Mouse (Mus musculus) heart, postnatal 25 days (tissue): ENCODE measurements at regions not wholly inside any gene's neighbourhood (a gene's known extent, or its start where the extent isn't known, plus 50 kb on each side); places are given as distances from the start of the nearest gene placed in this dataset.
"Not testable (repeated sequence)": the region's sequence is repeated elsewhere in the genome, so short reads cannot be mapped to it uniquely, and the experiment has no call there.

Experiments
- DNase-seq: peaks from one replicate; pipeline ENCODE4 v3.0.0; 2022; ENCODE audit warnings: low spot score
- intact Hi-C: fragments of 180-260 bp; cut with DNase I; formaldehyde crosslinking; loops from one replicate; pipeline ENCODE4 v1.15.1; 2025

DNA sequence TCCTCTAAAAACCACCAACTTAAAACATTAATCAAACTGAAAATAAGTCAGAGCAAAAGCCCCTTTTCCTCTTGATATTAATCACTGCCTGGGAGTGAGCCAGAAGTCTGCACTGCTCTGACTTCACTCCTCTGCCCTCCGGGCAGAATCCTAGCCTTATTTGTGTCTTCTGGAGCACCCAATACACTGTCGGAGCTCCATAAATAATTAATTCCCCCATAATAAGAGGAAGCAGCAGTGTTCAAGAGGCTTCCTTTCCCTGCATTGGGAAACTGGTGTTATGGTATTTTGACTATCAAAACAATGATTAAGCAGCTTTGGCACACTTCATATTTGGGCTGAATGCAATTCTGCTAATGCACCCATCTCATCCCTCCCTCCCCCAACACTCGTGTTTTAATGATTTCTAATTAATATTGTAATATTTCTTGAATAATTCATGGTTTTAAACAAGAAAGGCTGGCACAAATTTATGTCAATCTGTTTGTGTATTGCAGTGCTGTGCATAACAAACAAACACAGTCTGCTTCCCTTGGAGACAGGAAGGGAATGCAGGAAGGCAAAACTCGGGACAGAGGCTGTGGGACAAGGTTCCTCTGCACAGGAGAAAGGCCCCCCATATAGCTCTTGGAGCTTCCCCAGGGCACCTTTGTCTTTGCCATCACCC, 523.5 kb upstream of the Stxbp6 start:
- intact Hi-C loops = no loop called here
- DNase-seq = no peak

DNA sequence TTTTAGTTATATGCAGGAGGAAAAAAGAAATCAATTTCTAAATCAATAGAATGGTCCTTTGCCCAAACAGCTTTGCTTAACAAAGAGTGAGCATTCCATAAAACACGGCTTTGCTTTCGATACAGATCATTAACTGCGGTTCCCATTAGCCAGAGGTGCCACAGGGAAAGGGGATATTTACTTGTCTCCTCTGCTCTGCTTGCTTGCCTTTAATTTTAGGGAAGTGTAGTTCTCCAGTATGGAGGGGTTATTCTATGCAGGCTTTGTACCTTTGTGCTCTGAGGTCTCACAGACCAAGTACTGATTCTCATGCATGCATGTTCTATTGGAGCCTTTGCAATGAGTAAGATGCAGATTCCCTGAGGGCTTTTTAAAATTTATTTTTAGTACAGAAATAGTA, 520.2 kb upstream of the Stxbp6 start:
- DNase-seq = no peak
- intact Hi-C loops = no loop called here

GRCm38 (mm10) chr12:45590191-45590590, 515.7 kb upstream of the Stxbp6 start:
- no peak for DNase-seq
- intact Hi-C loops = no loop called here

DNA sequence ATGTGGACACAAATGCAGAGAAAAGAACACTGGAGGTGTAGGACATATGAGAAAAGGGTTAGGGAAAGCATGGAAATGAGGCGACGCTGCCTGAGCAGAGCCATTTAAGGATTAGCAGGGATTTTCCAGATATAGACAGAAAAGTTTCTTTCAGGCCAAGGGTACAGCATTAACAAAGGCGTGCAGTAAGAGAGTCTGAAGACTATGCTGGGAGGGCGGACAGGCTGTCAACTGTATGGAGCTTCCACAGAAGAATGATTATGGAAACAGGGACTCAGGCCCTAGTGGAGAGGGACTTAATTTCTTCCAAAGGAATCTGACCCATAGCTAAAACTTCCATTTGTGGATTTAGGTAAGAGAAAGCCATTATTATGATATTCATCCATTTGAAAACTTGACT, 511.3 kb upstream of the Stxbp6 start:
- no peak for DNase-seq
- intact Hi-C loops = no loop called here

GRCm38 (mm10) chr12:45563325-45564030, 489.0 kb upstream of the Stxbp6 start:
- intact Hi-C loops = no loop called here
- DNase-seq = no peak

- intact Hi-C loops = no loop called here
- no peak for DNase-seq
Observed at GRCm38 (mm10) chr12:45562637-45563220, 488.2 kb upstream of the Stxbp6 start.

DNA sequence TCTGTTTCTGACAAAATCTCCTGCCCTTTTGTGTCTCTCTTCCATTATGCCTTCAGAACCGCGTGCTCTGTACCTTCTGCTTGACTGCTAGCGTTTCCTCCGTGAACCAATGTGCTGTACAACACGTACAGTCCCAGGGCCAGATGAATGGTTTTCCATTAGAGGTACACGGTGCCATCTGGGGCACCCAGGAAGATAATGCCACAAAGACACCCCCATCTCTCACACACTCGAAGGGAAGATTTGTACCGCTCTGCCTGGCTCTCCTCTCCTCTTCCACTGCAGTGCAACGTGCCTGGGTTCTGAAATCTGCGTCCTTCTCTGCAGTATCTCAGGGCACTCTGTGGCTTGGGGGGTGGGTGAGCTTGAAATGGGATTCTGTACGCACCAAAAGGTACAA, 487.4 kb upstream of the Stxbp6 start:
- intact Hi-C loops = no loop called here

DNA sequence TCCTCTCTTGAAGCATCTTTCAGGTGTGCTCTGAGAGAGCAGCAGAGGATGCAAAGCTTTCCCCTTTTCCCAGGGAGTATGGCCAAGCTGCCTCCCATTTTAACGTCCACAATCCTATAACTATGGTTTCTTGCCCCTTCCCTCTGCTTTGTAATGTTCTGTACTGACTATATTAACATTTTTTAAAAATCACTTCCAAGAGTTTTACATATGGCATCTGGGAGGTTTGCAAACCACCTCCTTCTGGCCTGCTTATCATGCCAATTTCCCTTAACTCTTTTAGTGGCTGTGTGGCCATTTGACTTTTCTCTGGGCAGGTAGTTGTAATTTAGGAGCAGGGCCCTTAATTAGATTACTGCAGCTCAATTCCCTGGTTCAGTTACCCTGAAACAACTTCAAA, 486.9 kb upstream of the Stxbp6 start:
- DNase-seq = no peak
- intact Hi-C loops = no loop called here

More for the DNA sequence above, 487.4 kb upstream of the Stxbp6 start:
- no peak for DNase-seq

DNA sequence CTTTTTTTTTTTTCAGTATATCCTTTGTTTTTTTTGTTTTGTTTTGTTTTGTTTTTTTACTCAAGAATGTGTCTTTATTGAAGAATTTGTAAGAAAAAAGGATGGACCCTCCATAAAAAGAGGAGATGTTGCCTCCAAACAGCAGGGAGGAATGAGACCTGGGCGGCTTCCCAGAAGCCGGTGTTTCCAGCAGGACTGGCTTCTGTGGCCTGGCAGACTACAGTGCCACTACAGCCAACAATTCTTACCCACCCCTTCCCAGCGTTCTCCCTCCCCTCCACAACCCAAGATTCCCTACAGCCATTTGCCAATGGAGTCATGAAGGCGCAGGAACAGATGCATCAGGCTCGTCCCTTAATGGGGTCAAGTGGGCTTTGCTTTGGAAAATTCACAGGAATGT, 475.4 kb upstream of the Stxbp6 start:
- intact Hi-C loops, DNase-seq: not testable (repeated sequence)

- intact Hi-C loops = no loop called here
- no peak for DNase-seq
Observed at GRCm38 (mm10) chr12:45519554-45519953, 445.0 kb upstream of the Stxbp6 start.

DNA sequence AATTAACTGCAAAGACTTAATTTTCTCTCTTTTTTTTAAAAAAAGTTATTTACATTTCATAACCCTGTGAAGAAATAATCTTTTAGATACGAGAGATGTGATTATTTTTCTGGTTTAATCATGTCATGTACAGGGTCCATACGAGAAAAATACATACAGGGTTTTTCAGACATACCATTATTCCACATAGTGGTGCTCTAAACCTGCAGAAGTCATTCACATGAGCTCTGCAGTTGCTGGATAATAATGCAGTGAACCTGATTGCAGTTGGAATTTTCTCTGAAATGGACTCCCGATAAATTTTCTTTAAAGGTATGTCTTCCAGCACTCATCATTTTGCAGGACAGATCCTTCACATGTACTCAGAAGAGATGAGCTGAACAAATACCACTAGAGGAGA, 439.9 kb upstream of the Stxbp6 start:
- DNase-seq = no peak
- intact Hi-C loops = no loop called here

DNA sequence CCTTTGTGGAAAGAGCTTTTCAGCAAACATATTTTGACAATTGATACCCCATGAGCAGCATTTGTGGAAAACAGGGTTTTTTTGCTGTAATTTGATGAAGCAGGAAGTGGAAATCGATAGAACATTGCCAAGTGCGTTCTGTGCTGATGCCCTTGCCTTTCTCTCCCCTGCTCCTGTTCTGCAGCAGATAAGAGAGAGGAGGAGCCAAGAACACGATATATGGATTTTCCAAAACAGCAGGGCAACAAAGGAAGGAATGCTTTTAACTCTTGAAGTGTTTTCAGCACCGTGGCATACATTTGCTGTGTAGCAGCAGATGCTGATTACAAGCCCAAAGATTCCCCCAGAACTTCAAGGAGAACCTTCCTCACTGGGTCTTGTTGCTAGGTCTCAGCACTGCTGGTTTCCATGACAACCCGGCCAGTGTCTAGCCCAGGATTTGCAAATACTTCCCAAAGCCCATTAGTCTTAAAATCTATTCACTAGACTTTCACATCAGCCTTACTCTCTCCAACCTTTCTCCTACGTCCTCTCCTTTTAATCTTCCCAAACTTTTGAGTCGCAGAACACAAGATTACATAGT, 433.0 kb upstream of the Stxbp6 start:
- no peak for DNase-seq
- intact Hi-C loops = no loop called here

DNA sequence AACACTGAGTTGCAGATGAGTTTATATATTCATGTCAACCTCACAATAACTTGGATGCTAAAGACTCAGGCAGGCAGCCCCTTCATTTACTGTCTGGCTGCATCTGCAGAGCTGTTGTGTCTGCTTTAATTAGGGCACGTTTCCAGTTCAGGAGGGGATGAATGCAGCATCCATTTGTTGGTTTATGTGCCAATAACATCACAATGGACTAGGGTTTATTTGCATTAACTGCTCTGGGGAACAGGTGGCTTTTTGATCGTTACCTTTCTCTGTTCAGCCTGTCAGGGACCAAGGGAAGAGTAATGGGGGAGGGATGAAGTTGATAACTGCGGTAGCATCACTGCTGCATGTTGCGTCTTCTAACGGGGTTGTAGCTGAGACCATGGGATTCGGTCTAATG, 425.3 kb upstream of the Stxbp6 start:
- DNase-seq = no peak
- intact Hi-C loops = no loop called here

- intact Hi-C loops = no loop called here
- no peak for DNase-seq
Observed at GRCm38 (mm10) chr12:45498230-45498629, 423.7 kb upstream of the Stxbp6 start.

DNA sequence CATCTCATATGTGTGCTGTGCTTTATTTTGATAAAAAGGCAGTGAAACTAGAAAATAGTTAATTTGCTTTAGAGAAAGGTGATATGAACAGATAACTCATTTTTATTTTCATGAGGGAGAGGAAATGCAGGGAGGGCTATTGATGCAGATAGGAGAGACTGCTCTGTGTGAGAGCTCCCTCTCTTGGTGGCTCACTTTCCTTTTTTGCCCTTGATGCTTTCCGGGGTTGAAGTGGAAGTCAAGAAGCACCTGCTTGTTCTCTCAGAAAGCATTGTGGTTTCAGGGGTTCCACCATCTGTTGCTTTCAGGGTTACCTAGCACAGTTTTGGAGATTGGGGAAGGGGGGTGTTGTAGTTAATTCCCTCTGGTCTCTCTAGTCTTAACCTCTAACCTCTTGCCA, 414.5 kb upstream of the Stxbp6 start:
- DNase-seq = no peak
- intact Hi-C loops = no loop called here

GRCm38 (mm10) chr12:45476881-45477280, 402.4 kb upstream of the Stxbp6 start:
- intact Hi-C loops = no loop called here
- no peak for DNase-seq

- DNase-seq = no peak
- intact Hi-C loops = no loop called here
Observed at GRCm38 (mm10) chr12:45468093-45468492, 393.6 kb upstream of the Stxbp6 start.

DNA sequence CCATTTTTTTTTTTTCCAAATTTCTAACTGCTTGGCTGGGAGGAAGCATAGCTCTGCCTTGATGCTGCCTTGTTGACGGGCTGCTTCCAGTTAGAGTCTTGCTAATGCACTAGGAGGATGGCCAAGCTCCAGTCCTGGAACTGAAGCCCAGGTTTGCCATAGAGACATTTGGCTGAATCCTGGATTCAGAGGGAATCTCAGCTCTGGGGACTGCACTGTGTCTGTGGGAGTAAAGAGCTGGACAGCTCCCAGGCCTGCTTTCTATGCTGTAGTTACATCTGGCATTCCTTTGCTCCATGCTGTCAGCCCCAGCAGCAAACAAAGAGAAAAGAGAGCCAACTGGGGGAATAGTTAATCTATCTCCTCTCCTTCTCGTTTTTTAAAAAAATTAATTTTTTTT, 392.5 kb upstream of the Stxbp6 start:
- no peak for DNase-seq
- intact Hi-C loops = no loop called here

DNA sequence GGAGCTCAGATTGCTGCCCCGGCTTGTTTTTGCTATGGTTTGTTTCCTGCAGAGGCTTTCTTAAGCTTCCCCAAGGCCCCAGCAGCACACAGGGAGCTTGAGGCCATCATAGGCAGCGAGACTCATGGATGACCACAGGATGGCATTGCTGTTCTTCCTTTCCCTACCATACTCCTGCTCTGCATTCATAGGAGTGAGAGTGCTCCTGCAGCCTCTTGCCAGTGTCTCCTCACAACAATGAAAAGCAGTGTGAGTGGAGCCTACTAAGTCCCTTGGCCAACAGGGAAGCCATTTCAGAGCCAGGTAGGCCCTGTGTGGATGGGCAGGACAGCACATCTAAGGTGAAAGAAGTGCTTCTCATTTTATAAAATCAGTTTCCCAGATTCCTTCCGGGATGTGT, 391.6 kb upstream of the Stxbp6 start:
- no peak for DNase-seq
- intact Hi-C loops = no loop called here

DNA sequence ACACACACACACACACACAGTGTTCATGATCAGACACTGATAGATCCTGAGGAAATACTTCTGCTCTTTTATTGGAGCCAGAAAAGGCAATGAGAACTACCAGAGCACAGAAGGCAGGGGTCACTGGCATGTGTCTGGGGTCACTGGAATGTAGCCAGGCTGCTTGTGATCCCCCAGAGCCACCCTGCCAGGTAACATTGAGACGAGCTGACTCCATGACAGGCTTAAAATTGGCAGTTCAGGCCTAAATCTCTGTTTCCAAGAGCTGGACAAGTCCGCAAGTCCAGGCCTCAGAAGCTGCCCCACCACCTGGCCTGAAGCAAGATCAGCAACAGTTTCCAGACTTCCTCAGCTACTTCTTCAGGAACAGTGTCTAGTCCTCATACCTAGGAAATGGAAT, 390.4 kb upstream of the Stxbp6 start:
- intact Hi-C loops = no loop called here
- DNase-seq = no peak

DNA sequence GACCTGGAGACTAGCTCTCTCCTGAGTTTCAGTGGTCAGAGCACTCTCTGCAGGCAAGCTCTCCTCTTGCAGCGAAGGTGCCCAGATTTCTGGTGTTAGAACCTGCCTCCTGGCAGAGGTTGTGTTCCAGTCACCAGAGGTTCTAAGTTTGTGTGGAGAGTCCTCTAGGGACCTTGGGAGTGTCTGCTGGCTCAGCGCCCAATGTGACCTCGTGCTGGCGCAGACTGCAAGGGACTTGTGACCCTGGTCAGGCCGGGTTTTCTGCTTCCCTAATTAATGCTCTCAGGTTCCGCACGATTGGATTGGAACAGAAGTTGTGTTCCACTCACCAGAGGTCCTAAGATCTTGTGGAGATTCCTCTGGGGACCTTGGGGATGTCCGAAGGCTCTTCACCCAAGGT, 384.2 kb upstream of the Stxbp6 start:
- DNase-seq, intact Hi-C loops: not testable (repeated sequence)
